Mouse (Mus musculus): Measurements from ENCODE around the gene Exoc4. TPM values are rescaled to one million over a fixed set of nuclear protein-coding genes. Genes with fewer than 3 reads are reported as not detected.

The Exoc4 gene
- polyA plus RNA-seq, 1 experiment: 8.5 TPM

GRCm38 (mm10) chr6:33869251-33869650 is 620.4 kb downstream of the Exoc4 start:
- no peak for DNase-seq (ENCODE audit: low read depth)

DNA sequence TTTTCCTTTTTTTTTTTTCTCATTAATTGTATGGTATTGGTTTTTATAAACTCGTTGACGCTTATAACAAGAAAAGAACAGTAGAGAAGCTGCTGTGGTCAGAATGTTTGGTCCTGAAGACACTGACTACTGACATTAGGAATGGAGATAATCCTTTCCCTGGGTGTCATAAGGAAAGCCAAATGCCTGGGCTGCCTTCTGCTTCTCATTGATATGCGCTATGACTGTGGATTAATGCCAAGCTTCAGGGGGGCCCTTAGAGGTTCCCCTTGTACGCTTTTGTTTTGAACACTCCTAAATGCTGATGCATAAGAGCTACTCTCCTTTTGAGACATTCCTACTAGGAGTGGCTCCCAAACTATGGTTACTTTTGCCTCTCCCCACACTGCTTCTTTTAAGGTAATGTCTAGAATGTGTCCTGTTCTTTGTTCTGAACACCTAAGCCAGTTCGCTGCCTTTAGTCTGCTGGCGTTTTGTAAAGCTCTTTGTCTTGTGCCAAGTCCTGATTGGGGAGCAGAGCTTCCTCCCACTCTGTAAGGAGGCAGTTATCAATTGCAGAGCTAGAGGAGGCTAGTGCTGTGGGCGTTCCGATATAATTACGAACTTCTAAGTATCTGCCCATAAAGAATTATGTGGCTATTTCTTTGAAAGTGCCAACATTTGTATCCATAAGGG is 621.7 kb downstream of the Exoc4 start:
- DNase-seq (ENCODE audit: low read depth): peak; percentile 17

DNA sequence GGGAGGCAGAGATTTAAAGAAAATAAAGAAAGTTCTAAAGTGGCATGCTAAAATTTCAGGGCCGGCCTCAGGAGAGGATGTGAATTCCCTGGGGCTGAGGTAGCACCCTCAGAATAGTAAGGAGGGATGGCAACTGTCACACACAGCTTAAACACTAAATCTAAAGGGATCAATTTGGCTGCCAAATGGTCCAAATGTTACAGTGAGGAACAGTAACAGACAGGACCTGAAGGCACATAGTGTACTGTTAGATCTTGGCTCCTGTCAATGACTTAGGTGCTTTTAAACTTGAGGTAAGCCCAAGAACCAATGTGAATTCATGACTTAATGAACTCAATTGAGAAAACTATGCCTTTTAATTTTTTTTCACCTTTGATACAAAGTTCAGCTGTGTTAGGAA is 622.4 kb downstream of the Exoc4 start:
- DNase-seq (ENCODE audit: low read depth): peak; percentile 51

- no peak for DNase-seq (ENCODE audit: low read depth)
These were observed 623.3 kb downstream of the Exoc4 start for GRCm38 (mm10) chr6:33872192-33872591.

- DNase-seq (ENCODE audit: low read depth): no peak
These were observed 624.1 kb downstream of the Exoc4 start for GRCm38 (mm10) chr6:33873000-33873399.

DNA sequence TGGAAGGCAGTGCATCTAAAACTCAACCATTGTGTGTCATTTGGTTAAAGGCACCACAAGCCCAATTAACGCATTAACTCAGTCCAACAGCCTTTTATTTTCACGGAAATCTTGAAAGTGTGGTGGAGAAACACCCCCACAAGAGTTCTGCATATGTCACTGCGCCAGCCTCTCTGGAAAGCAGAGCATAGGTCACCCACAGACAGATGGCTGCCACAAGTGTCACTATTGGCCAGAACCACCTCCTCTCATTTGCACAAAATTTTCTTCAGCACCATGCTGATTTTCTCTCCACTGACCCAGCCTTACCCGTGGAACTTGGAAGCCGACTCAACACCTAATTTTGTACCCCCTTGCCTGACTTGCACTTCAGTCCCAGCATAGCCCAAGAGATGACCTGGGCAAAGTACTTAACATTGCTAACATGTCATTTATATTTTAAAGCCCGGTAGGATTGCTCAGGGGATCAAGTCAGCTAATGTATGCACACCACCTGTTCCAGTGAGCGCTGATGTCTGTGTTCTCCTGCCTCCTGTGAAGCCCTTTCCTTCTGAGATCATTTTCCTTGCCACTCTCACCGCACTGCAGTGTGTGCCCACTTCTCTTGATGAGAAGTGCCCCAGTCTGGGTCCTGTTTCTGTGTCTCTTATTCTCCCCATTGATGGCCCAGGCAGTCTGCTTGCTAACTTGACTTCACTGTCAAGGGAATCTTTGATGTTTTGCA is 625.6 kb downstream of the Exoc4 start:
- DNase-seq (ENCODE audit: low read depth): no peak

DNA sequence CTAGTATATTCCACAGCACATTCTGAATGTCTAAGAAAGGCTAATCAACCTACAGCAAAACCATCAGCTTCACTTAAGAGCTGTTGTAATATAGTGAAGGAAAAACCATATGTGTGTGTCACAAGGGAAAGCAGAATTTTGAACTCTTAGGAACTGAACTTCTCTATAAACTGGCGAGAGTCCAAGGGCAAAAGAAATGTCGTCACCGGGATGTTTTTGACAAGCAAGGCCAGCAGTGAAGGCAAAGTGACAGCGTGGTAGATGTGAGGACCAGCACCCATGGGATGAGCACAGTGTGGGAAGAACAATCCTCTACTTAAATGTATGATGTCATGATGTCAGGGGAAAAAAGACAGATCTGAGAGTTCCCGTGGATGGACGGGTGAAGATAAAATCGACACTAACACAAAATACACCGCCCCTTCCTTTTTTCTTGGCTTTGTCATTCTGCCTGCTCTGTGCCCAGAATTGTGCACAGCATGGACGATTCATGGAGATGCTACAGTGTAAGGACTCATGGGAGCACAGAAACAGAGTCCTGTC is 635.3 kb downstream of the Exoc4 start:
- DNase-seq (ENCODE audit: low read depth): no peak

DNA sequence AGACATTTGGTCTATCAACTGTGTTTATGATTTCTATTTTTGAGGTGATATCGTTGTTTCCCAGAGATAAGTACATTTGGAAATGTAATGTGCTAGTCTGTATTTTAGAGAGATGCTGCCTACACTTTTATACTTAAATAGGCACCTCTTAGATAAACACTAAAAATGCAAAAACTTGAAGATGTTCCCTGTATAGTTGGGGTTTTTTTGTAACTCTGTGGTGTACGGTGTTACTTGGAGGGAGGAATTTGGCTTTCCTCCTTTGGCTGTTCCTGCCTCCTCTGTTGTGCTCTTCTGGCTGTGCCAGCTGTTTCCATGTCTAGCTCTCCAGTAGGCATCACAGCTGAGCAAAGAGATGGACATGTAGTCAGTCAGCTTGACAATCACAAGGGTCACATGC is 638.1 kb downstream of the Exoc4 start:
- no peak for DNase-seq (ENCODE audit: low read depth)

DNA sequence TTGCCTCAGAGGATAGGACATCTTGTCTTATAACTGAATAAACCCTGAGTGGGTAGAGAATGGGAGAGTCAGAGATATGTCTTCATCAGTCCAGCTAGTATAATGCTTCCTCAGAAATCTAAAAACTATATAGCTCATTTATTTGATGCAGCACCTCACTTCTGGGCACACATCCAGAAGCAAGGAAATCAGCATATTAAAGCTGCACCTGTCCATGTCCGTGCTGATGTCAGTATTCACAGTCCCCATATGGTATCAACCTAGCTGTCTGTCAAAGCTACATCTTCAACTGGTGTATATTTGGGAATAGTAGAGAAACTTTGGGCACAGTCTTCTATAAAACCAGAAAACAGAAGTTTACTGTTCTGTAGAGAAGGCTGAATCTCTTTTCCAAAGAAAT is 642.0 kb downstream of the Exoc4 start:
- no peak for DNase-seq (ENCODE audit: low read depth)

DNA sequence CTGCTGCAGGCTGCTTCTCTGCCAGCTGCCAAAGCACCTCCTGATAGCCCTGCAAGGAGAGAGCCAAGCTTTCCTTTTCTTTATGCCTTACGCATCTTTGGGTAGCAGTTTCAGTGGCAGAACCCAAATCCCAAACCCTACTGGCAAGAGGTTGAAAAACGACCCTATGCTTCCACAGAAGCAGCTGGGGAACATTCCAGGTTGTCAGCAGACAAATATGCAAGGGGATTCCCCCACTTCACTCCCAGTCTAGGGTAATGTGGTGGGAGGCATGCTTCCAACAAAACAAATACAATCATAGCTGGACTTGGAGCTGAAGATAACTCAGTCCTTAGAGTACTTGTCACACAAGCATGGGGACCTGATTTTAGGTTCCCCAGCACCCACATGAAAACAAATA is 643.3 kb downstream of the Exoc4 start:
- DNase-seq (ENCODE audit: low read depth): no peak

- DNase-seq (ENCODE audit: low read depth): no peak
These were observed 651.1 kb downstream of the Exoc4 start for GRCm38 (mm10) chr6:33899973-33900372.

DNA sequence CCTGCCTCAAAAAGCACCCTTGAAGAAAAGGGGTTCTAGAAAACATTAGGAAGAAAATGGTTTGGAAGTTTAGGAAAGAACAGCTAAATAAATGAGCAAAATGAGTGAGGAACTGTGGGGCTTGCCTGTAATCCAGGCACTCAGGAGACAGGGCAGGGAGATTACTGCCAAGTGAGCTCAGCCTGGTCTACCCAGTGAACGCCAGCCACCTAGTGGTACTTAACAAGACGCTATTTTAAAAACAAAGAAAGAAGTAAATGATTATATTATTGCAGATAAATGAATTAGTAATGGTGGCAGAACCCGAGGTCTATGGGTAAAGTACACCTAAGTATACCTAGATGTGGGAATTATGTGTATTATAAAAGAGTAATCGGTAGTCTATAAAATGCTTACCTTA is 651.7 kb downstream of the Exoc4 start:
- DNase-seq (ENCODE audit: low read depth): no peak

DNA sequence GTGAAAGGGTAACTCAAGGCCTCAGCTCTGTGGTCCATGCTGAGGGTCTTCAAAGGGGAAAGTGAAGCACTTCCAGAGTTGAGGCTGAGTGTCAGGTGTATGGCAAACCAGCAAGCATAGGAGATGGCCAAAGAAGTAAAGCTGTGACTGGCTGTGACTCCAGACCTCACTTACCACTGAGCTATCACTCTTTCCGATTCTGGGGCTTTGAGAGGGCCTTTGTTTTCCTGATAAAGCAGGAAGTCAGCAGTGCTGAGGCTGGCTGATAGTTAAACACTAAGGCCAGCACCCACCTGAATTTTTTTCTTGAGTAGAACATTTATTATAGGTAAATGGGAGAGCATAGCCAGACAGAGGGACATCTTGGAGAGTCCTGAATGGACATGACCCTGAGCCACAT is 656.2 kb downstream of the Exoc4 start:
- DNase-seq (ENCODE audit: low read depth): no peak

DNA sequence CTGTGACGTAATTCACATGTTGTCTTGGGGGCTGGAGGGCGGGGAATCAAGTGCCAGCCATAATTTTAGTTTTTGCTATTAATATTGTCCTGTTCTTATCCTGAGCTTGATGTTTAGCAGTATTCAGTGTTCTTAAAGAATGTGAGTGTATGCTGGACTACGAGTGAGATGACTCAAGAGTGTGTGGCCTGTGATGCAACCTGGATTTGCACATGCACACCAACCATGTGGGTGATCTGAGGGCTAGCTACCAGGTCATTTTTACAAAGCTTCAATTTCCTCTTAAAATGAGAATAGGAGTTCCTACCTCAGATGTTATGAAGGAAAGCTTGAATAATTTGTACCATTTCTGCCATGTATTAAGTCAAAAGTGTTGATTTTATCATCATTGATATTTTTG is 661.8 kb downstream of the Exoc4 start:
- DNase-seq (ENCODE audit: low read depth): no peak

DNA sequence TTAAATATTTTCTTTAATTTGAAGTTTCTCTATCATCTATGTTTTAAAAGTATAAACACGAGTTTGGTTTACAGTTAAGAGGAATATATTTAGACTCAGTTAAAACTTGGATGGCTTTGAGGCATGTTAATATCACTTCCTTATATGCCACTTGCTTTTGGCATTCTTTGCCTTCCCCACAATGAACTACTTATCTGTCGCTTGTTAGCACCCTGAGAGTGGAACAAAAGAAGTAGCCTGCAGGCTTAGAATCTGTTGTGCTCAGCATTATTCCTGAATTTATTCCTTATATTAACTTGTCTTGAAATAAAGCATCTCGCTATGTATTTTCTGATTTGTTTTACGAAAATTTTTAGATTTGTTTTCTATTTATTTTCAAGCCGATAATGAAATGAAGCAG is 664.2 kb downstream of the Exoc4 start:
- no peak for DNase-seq (ENCODE audit: low read depth)

GRCm38 (mm10) chr6:33913486-33913885 is 664.6 kb downstream of the Exoc4 start:
- no peak for DNase-seq (ENCODE audit: low read depth)

DNA sequence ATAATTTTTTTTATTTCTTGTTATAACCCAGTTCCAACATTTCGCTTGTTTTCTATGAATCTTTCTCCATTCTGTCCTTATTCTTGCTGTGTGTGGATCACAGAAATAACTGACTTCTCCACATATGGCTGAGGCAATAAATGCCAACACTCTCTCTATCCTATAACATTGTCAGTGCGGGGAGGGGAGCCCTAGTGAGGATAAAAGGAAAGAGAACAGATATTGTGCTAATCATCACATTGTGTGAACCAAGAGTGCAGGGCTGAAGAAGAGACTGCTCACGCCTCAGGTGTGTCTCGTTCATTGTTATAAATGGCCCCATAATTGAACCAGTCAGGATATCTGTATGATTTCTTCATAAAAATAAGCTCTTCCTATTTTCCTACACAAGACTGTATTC is 665.1 kb downstream of the Exoc4 start:
- no peak for DNase-seq (ENCODE audit: low read depth)

DNA sequence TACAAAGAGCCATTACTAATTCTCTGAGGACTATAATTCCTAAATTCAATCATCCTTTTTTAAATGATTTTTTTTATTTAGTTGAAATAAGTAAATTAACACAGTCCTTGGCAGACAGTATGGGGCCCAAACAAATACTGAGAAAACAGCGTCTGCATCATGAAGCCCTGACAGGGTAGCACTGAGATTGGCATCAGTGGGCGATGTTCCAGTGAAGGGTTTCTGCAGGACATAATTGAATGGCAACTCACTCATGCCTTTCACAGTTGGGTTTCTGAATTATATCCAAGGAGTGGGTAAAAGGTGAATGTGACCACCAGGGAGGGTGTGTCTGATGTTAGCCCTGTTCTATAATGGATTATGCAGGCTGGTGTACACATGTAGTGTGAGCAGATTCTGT is 674.7 kb downstream of the Exoc4 start:
- DNase-seq (ENCODE audit: low read depth): no peak

DNA sequence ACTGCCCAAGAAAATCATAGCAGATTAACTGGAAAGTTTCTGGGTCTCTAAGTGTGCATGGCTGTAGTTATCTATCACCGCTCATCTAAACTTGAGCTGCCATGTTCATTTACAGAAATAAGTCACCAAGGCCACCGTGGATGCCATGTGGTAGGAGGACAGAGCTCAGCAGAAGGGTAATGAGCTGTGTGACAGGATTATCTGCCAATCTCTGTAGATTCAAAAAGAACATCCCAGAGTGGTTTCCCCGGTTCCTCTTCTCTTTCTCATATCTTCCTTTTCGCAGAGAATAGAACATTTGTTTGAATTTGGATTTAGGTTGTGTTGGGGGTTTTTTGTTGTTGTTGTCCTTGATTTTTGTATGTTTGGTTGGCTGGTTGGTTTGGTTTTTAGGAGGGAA is 676.0 kb downstream of the Exoc4 start:
- DNase-seq (ENCODE audit: low read depth): no peak

- no peak for DNase-seq (ENCODE audit: low read depth)
These were observed 680.6 kb downstream of the Exoc4 start for GRCm38 (mm10) chr6:33929342-33930086.

- DNase-seq (ENCODE audit: low read depth): peak; percentile 42
These were observed 681.4 kb downstream of the Exoc4 start for GRCm38 (mm10) chr6:33930087-33930945.

DNA sequence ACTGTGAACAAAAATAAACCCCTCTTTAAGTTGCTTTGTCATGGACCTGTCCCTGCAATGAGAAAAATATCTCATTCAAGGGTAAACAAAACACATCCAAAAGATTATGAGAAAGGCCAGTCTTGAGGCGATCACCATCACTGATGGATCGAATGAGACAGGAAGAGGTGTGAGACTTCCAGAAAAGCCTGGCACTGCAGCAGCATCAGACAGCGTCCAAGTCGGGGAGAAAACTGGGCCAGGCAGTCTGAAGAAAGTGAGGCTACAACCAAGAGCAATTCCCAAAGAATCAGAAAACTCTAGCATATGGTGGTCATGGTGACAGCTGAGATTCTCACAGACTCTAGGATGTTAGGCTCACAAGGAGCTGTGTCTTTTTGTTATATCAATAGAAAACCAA is 689.0 kb downstream of the Exoc4 start:
- DNase-seq (ENCODE audit: low read depth): no peak

All from gonadal fat pad, adult 2 months (tissue).